Comparison of ENCODE assay signal across 32 mouse cellular contexts in genomic region chr1:174050532-174050931, GRCm38 (mm10). TPM values are rescaled to one million over a fixed set of nuclear protein-coding genes. Genes with fewer than 3 reads are reported as not detected.
DNase-seq lines count a peak whose midpoint lies in the region; ATAC-seq and TF ChIP-seq lines count a peak whose summit lies in the region.
"Had no signal": no experiment of that assay in that cellular context is flagged by ENCODE, and none has a peak within 500 bp of the region (broad histone marks: within the 10 kb centered on the region; RNA-seq: fewer than 3 reads in every experiment).

No protein-coding gene starts in this region.

- no peaks in the 10 kb centered on the region for H3K4me1 ChIP-seq in embryonic facial prominence, embryonic 11.5 days (ENCODE audit: control insufficient read depth, insufficient read depth, low read length)
- H3K4me1 ChIP-seq in embryonic facial prominence, embryonic 10.5 days, result no peaks in the 10 kb centered on the region
- no peaks in the 10 kb centered on the region for H3K4me1 ChIP-seq in hindbrain, embryonic 14.5 days (replicated peaks; ENCODE audit: control insufficient read depth, insufficient read depth, low read length)
- no peaks in the 10 kb centered on the region for H3K4me1 ChIP-seq in hindbrain, postnatal 0 days (ENCODE audit: insufficient read depth, low read length)
- H3K4me1 ChIP-seq: embryonic facial prominence, embryonic 15.5 days; forebrain, embryonic 12.5 days; forebrain, embryonic 15.5 days; heart, embryonic 12.5 days; heart, embryonic 15.5 days; hindbrain, embryonic 15.5 days; intestine, embryonic 15.5 days had no signal

- H3K9ac ChIP-seq in embryonic facial prominence, embryonic 11.5 days (replicated peaks; ENCODE audit: low read length), result no peak overlapping the region
- no peak overlapping the region for H3K9ac ChIP-seq in hindbrain, embryonic 14.5 days
- H3K9ac ChIP-seq in hindbrain, postnatal 0 days (replicated peaks; ENCODE audit: low read length), result no peak overlapping the region
- H3K9ac ChIP-seq: embryonic facial prominence, embryonic 15.5 days; forebrain, embryonic 12.5 days; forebrain, embryonic 15.5 days; heart, embryonic 12.5 days; heart, embryonic 15.5 days; hindbrain, embryonic 15.5 days; intestine, embryonic 15.5 days had no signal

- no peak for DNase-seq in embryonic facial prominence, embryonic 11.5 days (ENCODE audit: low spot score)
- no peak for DNase-seq in embryonic facial prominence, embryonic 10.5 days (ENCODE audit: low spot score)
- DNase-seq in hindbrain, embryonic 14.5 days (ENCODE audit: low spot score), result no peak
- DNase-seq in hindbrain, postnatal 0 days (ENCODE audit: low spot score), result no peak
- DNase-seq in splenic B cell, adult 2 months (ENCODE audit: low read depth, low spot score), result peak; percentile 26
- DNase-seq: adrenal gland, postnatal 14 days; cerebellum, adult 11 months; cerebellum, adult 2 months; cerebellum, adult 9-11 months; cerebellum, postnatal 25 days; gastrocnemius, postnatal 10 days; gastrocnemius, postnatal 36 days; heart, adult 18-20 months; heart, postnatal 10 days; heart, postnatal 4 days; kidney, adult 11 months had no signal

- no peak overlapping the region for H3K27ac ChIP-seq in embryonic facial prominence, embryonic 11.5 days (replicated peaks; ENCODE audit: low read depth, low read length)
- no peak overlapping the region for H3K27ac ChIP-seq in embryonic facial prominence, embryonic 10.5 days (replicated peaks)
- H3K27ac ChIP-seq in hindbrain, embryonic 14.5 days, result no peak overlapping the region
- H3K27ac ChIP-seq in hindbrain, postnatal 0 days, result no peak overlapping the region
- H3K27ac ChIP-seq: embryonic facial prominence, embryonic 15.5 days; forebrain, embryonic 12.5 days; forebrain, embryonic 15.5 days; heart, embryonic 15.5 days; hindbrain, embryonic 15.5 days; intestine, embryonic 15.5 days had no signal

- 88% methylated on average over 4 of the region's 4 CpGs for WGBS in embryonic facial prominence, embryonic 11.5 days
- WGBS in embryonic facial prominence, embryonic 10.5 days, result 88% methylated on average over 4 of the region's 4 CpGs
- WGBS in hindbrain, embryonic 14.5 days, result 90% methylated on average over 4 of the region's 4 CpGs
- WGBS in hindbrain, postnatal 0 days, result 89% methylated on average over 4 of the region's 4 CpGs

- no peaks in the 10 kb centered on the region for H3K27me3 ChIP-seq in embryonic facial prominence, embryonic 11.5 days (ENCODE audit: control insufficient read depth, insufficient read depth, low read length)
- H3K27me3 ChIP-seq in embryonic facial prominence, embryonic 10.5 days (replicated peaks; ENCODE audit: low read depth, poor library complexity, severe bottlenecking), result no peaks in the 10 kb centered on the region
- no peaks in the 10 kb centered on the region for H3K27me3 ChIP-seq in hindbrain, embryonic 14.5 days (ENCODE audit: control insufficient read depth, insufficient read depth, low read length)
- H3K27me3 ChIP-seq in hindbrain, postnatal 0 days (ENCODE audit: insufficient read depth, low read length), result no peaks in the 10 kb centered on the region
- H3K27me3 ChIP-seq in splenic B cell, adult 2 months (ENCODE audit: control insufficient read depth, insufficient read depth, low read length, poor library complexity, severe bottlenecking), result no peaks in the 10 kb centered on the region
- H3K27me3 ChIP-seq: CH12.LX; embryonic facial prominence, embryonic 15.5 days; forebrain, embryonic 12.5 days; forebrain, embryonic 15.5 days; heart, embryonic 12.5 days; heart, embryonic 15.5 days; hindbrain, embryonic 15.5 days; intestine, embryonic 15.5 days; Patski had no signal

- no peak for TF ChIP-seq CTCF in hindbrain, postnatal 0 days (IDR thresholded peaks at IDR 0.05; ENCODE audit: low read depth)

- H3K4me2 ChIP-seq in embryonic facial prominence, embryonic 11.5 days (ENCODE audit: low read depth, low read length), result no peak overlapping the region
- no peak overlapping the region for H3K4me2 ChIP-seq in hindbrain, embryonic 14.5 days (replicated peaks)
- no peak overlapping the region for H3K4me2 ChIP-seq in hindbrain, postnatal 0 days (ENCODE audit: low read depth, low read length)
- H3K4me2 ChIP-seq: embryonic facial prominence, embryonic 15.5 days; forebrain, embryonic 12.5 days; forebrain, embryonic 15.5 days; heart, embryonic 12.5 days; heart, embryonic 15.5 days; hindbrain, embryonic 15.5 days; intestine, embryonic 15.5 days had no signal

- no peak overlapping the region for H3K4me3 ChIP-seq in embryonic facial prominence, embryonic 11.5 days (ENCODE audit: low read depth, low read length)
- no peak overlapping the region for H3K4me3 ChIP-seq in embryonic facial prominence, embryonic 10.5 days
- H3K4me3 ChIP-seq in hindbrain, embryonic 14.5 days (replicated peaks; ENCODE audit: low read length), result no peak overlapping the region
- no peak overlapping the region for H3K4me3 ChIP-seq in hindbrain, postnatal 0 days (ENCODE audit: low read length)
- H3K4me3 ChIP-seq: embryonic facial prominence, embryonic 15.5 days; erythroblast, embryonic 14.5 days; forebrain, embryonic 12.5 days; forebrain, embryonic 15.5 days; heart, embryonic 12.5 days; heart, embryonic 15.5 days; hindbrain, embryonic 15.5 days; intestine, embryonic 15.5 days had no signal

- 0 out of 2 replicates have a peak, but pooled peaks have one; percentile 23 for ATAC-seq in embryonic facial prominence, embryonic 11.5 days (replicated peaks; ENCODE audit: insufficient number of reproducible peaks, low FRiP score, low TSS enrichment, low read depth)
- ATAC-seq in hindbrain, embryonic 14.5 days (ENCODE audit: low FRiP score), result peak; percentile 31; the same call in 1 of the 2 replicates
- ATAC-seq in hindbrain, postnatal 0 days, result no peak
- no peak for ATAC-seq in CD4-positive, CD25-positive, alpha-beta regulatory T cell, adult 4 months
- ATAC-seq: forebrain, embryonic 15.5 days; intestine, embryonic 15.5 days; Patski had no signal

- H3K9me3 ChIP-seq in embryonic facial prominence, embryonic 11.5 days (replicated peaks; ENCODE audit: control insufficient read depth, low read length), result no peaks in the 10 kb centered on the region
- no peaks in the 10 kb centered on the region for H3K9me3 ChIP-seq in embryonic facial prominence, embryonic 10.5 days
- H3K9me3 ChIP-seq in hindbrain, embryonic 14.5 days (ENCODE audit: control insufficient read depth, low read length), result no peaks in the 10 kb centered on the region
- H3K9me3 ChIP-seq in hindbrain, postnatal 0 days (ENCODE audit: low read length), result no peaks in the 10 kb centered on the region
- H3K9me3 ChIP-seq: embryonic facial prominence, embryonic 15.5 days; forebrain, embryonic 12.5 days; forebrain, embryonic 15.5 days; heart, embryonic 12.5 days; heart, embryonic 15.5 days; hindbrain, embryonic 15.5 days; intestine, embryonic 15.5 days had no signal

- no peaks in the 10 kb centered on the region for H3K36me3 ChIP-seq in embryonic facial prominence, embryonic 11.5 days (replicated peaks; ENCODE audit: control insufficient read depth, insufficient read depth, low read depth, low read length)
- no peaks in the 10 kb centered on the region for H3K36me3 ChIP-seq in embryonic facial prominence, embryonic 10.5 days (replicated peaks)
- H3K36me3 ChIP-seq in hindbrain, embryonic 14.5 days (replicated peaks; ENCODE audit: control insufficient read depth, insufficient read depth), result no peaks in the 10 kb centered on the region
- H3K36me3 ChIP-seq in hindbrain, postnatal 0 days (ENCODE audit: insufficient read depth, low read length), result no peaks in the 10 kb centered on the region
- no peaks in the 10 kb centered on the region for H3K36me3 ChIP-seq in splenic B cell, adult 2 months (ENCODE audit: control insufficient read depth, insufficient read depth, low read length, poor library complexity, severe bottlenecking)
- H3K36me3 ChIP-seq: embryonic facial prominence, embryonic 15.5 days; forebrain, embryonic 12.5 days; forebrain, embryonic 15.5 days; G1E; heart, embryonic 12.5 days; heart, embryonic 15.5 days; hindbrain, embryonic 15.5 days; intestine, embryonic 15.5 days had no signal

RNA-seq across cellular contexts. Expression of gene Olfr432, which starts 1.5 kb away (rescaled TPM):
- polyA plus RNA-seq in embryonic facial prominence, embryonic 11.5 days (2014; fragmentation: Nextera tagmentation; extraction: Ambion mirVana), result not detected in 2 replicates
- not detected in 2 replicates for polyA plus RNA-seq in embryonic facial prominence, embryonic 10.5 days (2016; fragmentation: Nextera tagmentation; extraction: Ambion mirVana)
- not detected in 2 replicates for polyA plus RNA-seq in hindbrain, embryonic 14.5 days (2014; fragmentation: Nextera tagmentation; extraction: Ambion mirVana)
- not detected in 2 replicates for total RNA-seq in hindbrain, postnatal 0 days (2014; rRNA removed)
- not detected in 2 replicates for polyA plus RNA-seq in hindbrain, postnatal 0 days (2015; fragmentation: Nextera tagmentation; extraction: Ambion mirVana)
- not detected for polyA plus RNA-seq in CD4-positive, CD25-positive, alpha-beta regulatory T cell, adult 4 months (2017; shearing (Covaris generic))
- total RNA-seq: adrenal gland, adult 18-20 months; adrenal gland, postnatal 14 days; adrenal gland, postnatal 4 days; common myeloid progenitor, adult 5-6 weeks; gastrocnemius, postnatal 10 days; gastrocnemius, postnatal 36 days; heart, adult 18-20 months; heart, postnatal 10 days; heart, postnatal 4 days had no signal
- polyA plus RNA-seq: cerebellum, adult 2 months; embryonic facial prominence, embryonic 15.5 days; erythroblast, embryonic 14.5 days; forebrain, embryonic 12.5 days; forebrain, embryonic 15.5 days; G1E; heart, embryonic 12.5 days; heart, embryonic 15.5 days; hindbrain, embryonic 11.5 days; hindbrain, embryonic 15.5 days; intestine, embryonic 15.5 days; Patski had no signal

RNA-seq across cellular contexts. Expression of gene Olfr433, which starts 10.0 kb away (rescaled TPM):
- polyA plus RNA-seq in embryonic facial prominence, embryonic 11.5 days (2014; fragmentation: Nextera tagmentation; extraction: Ambion mirVana), result not detected in 2 replicates
- polyA plus RNA-seq in embryonic facial prominence, embryonic 10.5 days (2016; fragmentation: Nextera tagmentation; extraction: Ambion mirVana), result not detected in 2 replicates
- not detected in 2 replicates for polyA plus RNA-seq in hindbrain, embryonic 14.5 days (2014; fragmentation: Nextera tagmentation; extraction: Ambion mirVana)
- total RNA-seq in hindbrain, postnatal 0 days (2014; rRNA removed), result not detected in 2 replicates
- polyA plus RNA-seq in hindbrain, postnatal 0 days (2015; fragmentation: Nextera tagmentation; extraction: Ambion mirVana), result not detected in 2 replicates
- polyA plus RNA-seq in CD4-positive, CD25-positive, alpha-beta regulatory T cell, adult 4 months (2017; shearing (Covaris generic)), result not detected
- total RNA-seq: adrenal gland, adult 18-20 months; adrenal gland, postnatal 14 days; adrenal gland, postnatal 4 days; gastrocnemius, postnatal 10 days; gastrocnemius, postnatal 36 days; heart, adult 18-20 months; heart, postnatal 10 days; heart, postnatal 4 days had no signal
- polyA plus RNA-seq: cerebellum, adult 2 months; embryonic facial prominence, embryonic 15.5 days; erythroblast, embryonic 14.5 days; forebrain, embryonic 15.5 days; G1E; heart, embryonic 15.5 days; hindbrain, embryonic 11.5 days; hindbrain, embryonic 15.5 days; intestine, embryonic 15.5 days; Patski had no signal

RNA-seq across cellular contexts. Expression of gene Olfr430, which starts 15.9 kb away (rescaled TPM):
- 0.07 TPM in 1 of 2 replicates, not detected in the other for polyA plus RNA-seq in embryonic facial prominence, embryonic 11.5 days (2014; fragmentation: Nextera tagmentation; extraction: Ambion mirVana)
- polyA plus RNA-seq in embryonic facial prominence, embryonic 10.5 days (2016; fragmentation: Nextera tagmentation; extraction: Ambion mirVana), result not detected in 2 replicates
- polyA plus RNA-seq in hindbrain, embryonic 14.5 days (2014; fragmentation: Nextera tagmentation; extraction: Ambion mirVana), result not detected in 2 replicates
- not detected in 2 replicates for total RNA-seq in hindbrain, postnatal 0 days (2014; rRNA removed)
- polyA plus RNA-seq in hindbrain, postnatal 0 days (2015; fragmentation: Nextera tagmentation; extraction: Ambion mirVana), result not detected in 2 replicates
- polyA plus RNA-seq in CD4-positive, CD25-positive, alpha-beta regulatory T cell, adult 4 months (2017; shearing (Covaris generic)), result not detected
- total RNA-seq: adrenal gland, adult 18-20 months; adrenal gland, postnatal 14 days; adrenal gland, postnatal 4 days; CH12.LX; common myeloid progenitor, adult 5-6 weeks; G1E; gastrocnemius, postnatal 10 days; gastrocnemius, postnatal 36 days; heart, adult 18-20 months; heart, postnatal 10 days; heart, postnatal 4 days had no signal
- polyA plus RNA-seq: cerebellum, adult 2 months; erythroblast, embryonic 14.5 days; forebrain, embryonic 12.5 days; forebrain, embryonic 15.5 days; G1E; heart, embryonic 12.5 days; heart, embryonic 15.5 days; hindbrain, embryonic 11.5 days; hindbrain, embryonic 15.5 days; intestine, embryonic 15.5 days; Patski had no signal

RNA-seq across cellular contexts. Expression of gene Ifi205, which starts 18.9 kb away (rescaled TPM):
- polyA plus RNA-seq in embryonic facial prominence, embryonic 11.5 days (2014; fragmentation: Nextera tagmentation; extraction: Ambion mirVana), result not detected in 2 replicates
- not detected in 2 replicates for polyA plus RNA-seq in embryonic facial prominence, embryonic 10.5 days (2016; fragmentation: Nextera tagmentation; extraction: Ambion mirVana)
- polyA plus RNA-seq in hindbrain, embryonic 14.5 days (2014; fragmentation: Nextera tagmentation; extraction: Ambion mirVana), result not detected in 2 replicates
- total RNA-seq in hindbrain, postnatal 0 days (2014; rRNA removed), result not detected in 2 replicates
- polyA plus RNA-seq in hindbrain, postnatal 0 days (2015; fragmentation: Nextera tagmentation; extraction: Ambion mirVana), result not detected in 2 replicates
- polyA plus RNA-seq in CD4-positive, CD25-positive, alpha-beta regulatory T cell, adult 4 months (2017; shearing (Covaris generic)), result under 1 TPM in 1 of 2 experiments, not detected in 1; 0.61 TPM
- polyA plus RNA-seq: cerebellum, adult 2 months; erythroblast, embryonic 14.5 days; forebrain, embryonic 12.5 days; forebrain, embryonic 15.5 days; G1E; hindbrain, embryonic 11.5 days; hindbrain, embryonic 15.5 days had no signal

RNA-seq across cellular contexts. Expression of gene Olfr429, which starts 33.6 kb away (rescaled TPM):
- not detected in 2 replicates for polyA plus RNA-seq in embryonic facial prominence, embryonic 11.5 days (2014; fragmentation: Nextera tagmentation; extraction: Ambion mirVana)
- polyA plus RNA-seq in embryonic facial prominence, embryonic 10.5 days (2016; fragmentation: Nextera tagmentation; extraction: Ambion mirVana), result not detected in 2 replicates
- not detected in 2 replicates for polyA plus RNA-seq in hindbrain, embryonic 14.5 days (2014; fragmentation: Nextera tagmentation; extraction: Ambion mirVana)
- total RNA-seq in hindbrain, postnatal 0 days (2014; rRNA removed), result not detected in 2 replicates
- polyA plus RNA-seq in hindbrain, postnatal 0 days (2015; fragmentation: Nextera tagmentation; extraction: Ambion mirVana), result not detected in 2 replicates
- not detected for polyA plus RNA-seq in CD4-positive, CD25-positive, alpha-beta regulatory T cell, adult 4 months (2017; shearing (Covaris generic))
- total RNA-seq: adrenal gland, adult 18-20 months; adrenal gland, postnatal 14 days; adrenal gland, postnatal 4 days; CH12.LX; common myeloid progenitor, adult 5-6 weeks; G1E; gastrocnemius, postnatal 10 days; gastrocnemius, postnatal 36 days; heart, adult 18-20 months; heart, postnatal 10 days; heart, postnatal 4 days had no signal
- polyA plus RNA-seq: cerebellum, adult 2 months; erythroblast, embryonic 14.5 days; forebrain, embryonic 12.5 days; forebrain, embryonic 15.5 days; G1E; heart, embryonic 12.5 days; heart, embryonic 15.5 days; hindbrain, embryonic 11.5 days; hindbrain, embryonic 15.5 days; intestine, embryonic 15.5 days; Patski had no signal

Comparison
In these comparisons a context has a peak if more than half of its experiments do, and no peak if none do; other contexts are left out.
1. ATAC-seq: peak in embryonic facial prominence, embryonic 11.5 days (single experiment) and hindbrain, embryonic 14.5 days (single experiment); none in hindbrain, postnatal 0 days (single experiment) and CD4-positive, CD25-positive, alpha-beta regulatory T cell, adult 4 months (single experiment).